Mouse (Mus musculus) WW6 (cell line): Measurements from ENCODE around the gene Syne2.

ENCODE experiments used
- DNase-seq: peaks from one replicate; pipeline ENCODE4 v3.0.0-alpha.2; 2013; ENCODE audit warnings: low read depth, low spot score

Syne2 gene

DNA sequence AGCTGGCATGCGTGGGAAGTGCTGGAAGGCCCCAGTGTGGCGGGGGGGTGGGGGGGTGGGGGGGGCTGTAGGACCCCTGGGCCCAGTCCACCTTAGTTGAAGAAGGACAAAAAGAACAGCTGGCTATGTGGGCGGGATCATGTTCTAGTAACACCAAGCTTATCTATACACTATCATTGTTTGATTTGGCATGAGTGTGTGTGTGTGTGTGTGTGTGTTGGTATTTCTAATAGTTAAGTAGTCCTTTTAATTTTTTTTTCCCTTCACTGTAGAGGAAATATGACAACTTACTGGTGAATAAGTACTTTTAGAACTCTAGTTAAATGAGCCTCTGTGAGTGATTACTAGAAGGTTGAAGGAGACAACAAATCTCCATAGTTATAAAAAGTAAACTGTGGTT is 230.0 kb downstream of the Syne2 start:
- no peak for DNase-seq

DNA sequence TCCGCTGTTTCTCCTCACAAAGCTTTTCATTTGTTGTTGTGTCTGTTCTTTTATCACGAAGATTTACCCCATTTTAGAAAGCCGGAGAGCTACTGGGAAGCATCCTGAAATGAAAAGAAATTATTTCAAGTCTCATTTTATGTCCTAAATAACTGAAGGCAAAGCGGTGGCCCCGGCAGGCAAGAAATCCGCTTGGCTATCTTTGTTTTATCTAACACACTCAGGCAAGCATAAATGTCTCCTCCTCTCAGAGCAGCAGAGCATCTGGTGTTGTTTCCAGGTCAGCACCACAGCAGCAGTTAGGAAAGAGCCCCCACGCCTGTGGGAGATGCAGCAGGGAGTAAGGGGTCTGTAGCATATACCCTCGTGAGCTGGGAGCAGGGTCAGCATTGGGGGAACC is 230.7 kb downstream of the Syne2 start:
- DNase-seq = no peak

DNA sequence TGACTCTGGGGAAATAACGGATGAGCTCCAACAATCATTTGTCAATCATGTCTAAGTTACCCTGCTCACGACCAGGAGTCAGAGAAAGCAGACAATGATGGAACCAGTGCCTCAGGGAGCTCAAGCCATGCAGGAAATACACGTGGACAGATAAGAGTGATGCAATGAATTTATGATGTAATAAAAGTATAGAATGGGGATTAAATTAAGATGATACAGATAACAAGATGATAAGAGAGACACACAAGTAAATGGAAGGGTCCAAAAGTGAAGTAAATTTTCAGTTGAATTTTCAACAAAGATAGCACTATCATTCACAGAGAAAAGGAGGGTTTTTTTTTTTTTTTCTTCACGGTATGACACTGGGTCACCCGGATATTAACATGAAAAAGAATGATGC is 231.4 kb downstream of the Syne2 start:
- DNase-seq = no peak

DNA sequence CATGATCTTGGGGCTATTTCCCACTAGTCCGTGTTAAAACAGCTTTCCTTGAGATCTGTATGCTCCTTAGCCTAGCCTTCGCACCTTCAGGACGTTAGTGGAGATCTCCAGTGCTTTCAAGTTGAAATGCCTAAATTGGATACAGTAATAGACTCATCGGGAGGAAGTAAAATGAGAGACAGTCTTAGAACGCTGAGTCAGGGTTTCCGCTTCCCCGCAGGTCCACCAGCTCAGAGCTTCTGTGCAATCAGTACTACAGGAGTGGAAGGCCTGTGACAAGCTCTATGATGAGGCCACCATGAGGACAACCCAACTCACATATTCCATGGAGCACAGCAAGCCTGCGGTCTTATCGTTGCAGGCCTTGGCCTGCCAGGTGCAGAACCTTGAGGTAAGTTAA is 233.9 kb downstream of the Syne2 start:
- DNase-seq = no peak

DNA sequence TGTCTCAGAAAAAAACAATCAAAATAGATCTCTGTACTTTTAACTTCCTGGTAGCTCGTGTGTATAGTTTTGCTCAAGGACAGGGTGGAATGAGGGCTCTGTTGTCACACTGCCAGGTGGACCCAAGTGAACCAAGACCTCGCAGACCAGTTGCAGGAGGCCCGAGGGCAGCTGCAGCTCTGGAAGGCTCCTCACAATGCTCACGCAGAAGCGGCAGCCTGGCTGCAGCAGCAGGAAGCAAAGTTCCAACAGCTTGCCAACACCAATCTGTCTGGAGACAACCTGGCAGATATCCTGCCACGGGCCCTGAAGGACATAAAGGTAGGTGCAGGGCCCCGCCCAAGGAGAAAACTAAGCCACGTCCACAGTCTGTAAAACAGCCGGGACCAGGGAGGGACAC is 236.7 kb downstream of the Syne2 start:
- DNase-seq = no peak

DNA sequence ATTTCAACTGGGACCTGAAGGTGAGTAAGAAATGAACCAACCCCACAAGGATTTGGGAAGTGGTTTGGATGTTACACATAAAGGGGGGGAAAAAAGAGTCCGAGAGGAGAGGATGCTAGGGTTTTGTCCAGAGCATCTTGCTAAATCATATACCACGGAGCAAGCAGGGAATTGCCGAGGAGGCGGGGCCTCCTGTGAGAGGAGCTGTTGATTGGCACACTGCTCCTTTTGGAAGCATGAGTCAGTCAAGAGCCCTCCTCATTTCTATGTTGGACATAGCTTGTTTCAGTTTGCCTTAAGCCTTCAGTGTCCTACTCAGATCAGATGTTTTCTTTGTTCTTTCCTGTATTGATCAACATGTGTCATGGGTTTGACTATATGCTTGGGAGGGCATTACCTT is 245.1 kb downstream of the Syne2 start:
- DNase-seq = no peak

- DNase-seq = no peak
Observed at GRCm38 (mm10) chr12:76070386-76070785, 252.5 kb downstream of the Syne2 start.

GRCm38 (mm10) chr12:76071935-76072849 is 254.3 kb downstream of the Syne2 start:
- DNase-seq = no peak

GRCm38 (mm10) chr12:76073066-76073826 is 255.3 kb downstream of the Syne2 start:
- no peak for DNase-seq

GRCm38 (mm10) chr12:76073981-76074380 is 256.0 kb downstream of the Syne2 start:
- no peak for DNase-seq

DNA sequence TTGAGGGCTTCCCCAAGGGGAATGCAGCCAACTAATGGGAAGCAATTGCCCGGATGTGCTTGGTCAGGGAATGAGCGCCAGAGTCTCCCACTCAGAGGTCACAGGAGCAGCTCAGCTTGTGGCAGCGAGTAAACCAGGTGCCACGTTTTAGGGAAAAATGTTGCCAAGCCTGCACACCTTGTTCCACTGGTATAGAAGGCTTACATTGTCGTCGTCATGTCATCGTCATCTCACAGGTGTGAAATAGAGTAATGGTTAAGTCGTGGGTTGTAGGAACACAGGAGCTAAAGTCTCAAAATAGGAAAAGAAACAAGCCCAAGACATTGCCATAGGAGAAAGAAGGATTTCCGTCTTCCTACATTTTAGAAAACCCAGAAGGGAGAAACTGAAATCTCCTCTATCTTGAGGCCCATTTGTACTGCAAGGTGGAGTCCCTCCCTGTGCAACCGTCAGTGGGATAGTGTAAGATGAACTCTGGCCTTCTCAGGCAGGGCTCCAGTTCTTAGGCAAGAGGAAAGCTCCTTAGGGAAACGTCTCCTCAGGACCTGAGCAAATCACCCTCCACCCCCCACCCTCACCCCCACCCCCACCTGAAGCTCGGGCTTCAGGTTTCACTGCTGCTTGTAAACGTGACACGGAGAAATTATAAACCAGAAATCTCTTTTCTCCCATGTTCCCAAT is 263.1 kb downstream of the Syne2 start:
- no peak for DNase-seq

DNA sequence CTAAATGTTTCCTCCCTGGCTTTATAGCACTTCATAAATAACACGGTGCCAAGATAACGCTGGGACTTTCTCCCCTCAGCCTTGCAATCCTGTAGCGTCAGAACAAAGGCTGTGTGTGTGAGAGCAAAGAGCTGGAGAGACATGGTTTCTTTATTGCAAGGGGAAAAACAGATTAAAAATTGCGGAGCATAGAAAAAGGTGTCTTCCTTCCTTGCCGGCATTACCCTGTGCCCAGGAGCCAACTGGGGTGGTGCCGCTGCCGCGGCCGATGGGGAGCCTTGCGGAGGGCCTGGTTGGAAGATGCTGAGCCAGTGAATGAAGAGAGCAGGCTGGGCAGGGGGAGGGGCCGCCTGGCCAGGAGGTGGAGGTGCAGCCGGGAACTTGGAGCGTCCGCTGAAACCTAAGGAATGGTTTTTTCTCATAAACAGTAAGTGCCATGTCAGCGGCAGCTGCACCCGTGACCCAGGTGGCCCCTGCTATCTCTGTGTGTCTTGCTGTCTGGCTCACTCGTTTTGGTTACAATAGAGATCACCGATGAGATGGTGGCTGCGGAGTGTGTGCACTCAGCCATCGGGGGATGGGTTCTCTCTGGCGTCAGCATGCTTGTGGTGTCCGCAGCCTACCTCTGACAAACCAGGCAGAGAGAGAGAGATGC is 263.8 kb downstream of the Syne2 start:
- no peak for DNase-seq

GRCm38 (mm10) chr12:76085066-76085465 is 267.1 kb downstream of the Syne2 start:
- no peak for DNase-seq

GRCm38 (mm10) chr12:76085956-76086905 is 268.3 kb downstream of the Syne2 start:
- DNase-seq = no peak

- no peak for DNase-seq
Observed at GRCm38 (mm10) chr12:76087025-76087424, 269.1 kb downstream of the Syne2 start.

GRCm38 (mm10) chr12:76092789-76093466 is 275.0 kb downstream of the Syne2 start:
- DNase-seq = no peak

DNA sequence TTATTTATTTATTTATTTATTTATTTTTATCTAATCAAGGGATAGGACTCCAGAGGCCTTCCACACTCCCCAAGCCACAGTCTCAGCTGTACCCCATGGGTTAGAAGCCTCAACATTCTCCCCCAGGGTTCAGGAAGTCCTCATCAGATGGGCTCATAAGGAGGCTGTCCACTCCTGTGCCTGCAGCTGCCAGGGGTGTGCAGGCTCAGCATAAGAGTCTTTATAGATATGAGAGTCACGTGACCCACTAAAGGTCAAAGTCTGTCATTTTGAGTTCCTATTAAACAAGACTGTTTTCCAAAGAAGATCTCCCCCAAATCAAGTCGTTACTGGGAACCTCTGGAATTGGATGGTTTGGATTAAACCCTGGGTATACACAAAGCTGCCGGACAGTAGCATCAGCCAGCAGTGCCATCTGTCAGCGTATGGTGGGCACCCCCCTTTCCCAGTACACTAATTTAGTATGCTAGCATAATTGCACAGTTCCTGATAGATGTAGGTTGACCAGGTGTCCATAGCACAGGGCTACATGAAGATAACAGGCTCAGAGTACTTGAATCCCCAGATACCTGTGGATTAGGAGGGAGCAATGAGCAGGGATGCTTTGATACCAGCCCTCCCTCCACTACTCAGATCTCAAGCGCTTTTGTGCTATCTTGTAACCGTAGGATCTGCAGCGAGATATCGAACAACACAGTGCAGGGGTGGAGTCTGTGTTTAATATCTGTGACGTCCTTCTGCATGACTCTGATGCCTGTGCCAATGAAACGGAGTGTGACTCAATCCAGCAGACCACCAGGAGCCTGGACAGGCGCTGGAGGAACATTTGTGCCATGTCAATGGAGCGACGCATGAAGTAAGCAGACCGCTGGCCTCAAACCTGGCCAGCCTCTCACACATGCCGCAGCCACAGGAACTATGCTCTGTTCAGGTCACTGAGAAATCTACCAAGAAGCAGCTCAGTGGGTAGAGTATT is 276.0 kb downstream of the Syne2 start:
- DNase-seq = no peak

GRCm38 (mm10) chr12:76095117-76096035 is 277.4 kb downstream of the Syne2 start:
- DNase-seq = no peak
